Mouse (Mus musculus): Measurements from ENCODE around the gene Gm30737.
"Not testable (repeated sequence)": the region's sequence is repeated elsewhere in the genome, so short reads cannot be mapped to it uniquely, and the experiment has no call there.

The Gm30737 gene

DNA sequence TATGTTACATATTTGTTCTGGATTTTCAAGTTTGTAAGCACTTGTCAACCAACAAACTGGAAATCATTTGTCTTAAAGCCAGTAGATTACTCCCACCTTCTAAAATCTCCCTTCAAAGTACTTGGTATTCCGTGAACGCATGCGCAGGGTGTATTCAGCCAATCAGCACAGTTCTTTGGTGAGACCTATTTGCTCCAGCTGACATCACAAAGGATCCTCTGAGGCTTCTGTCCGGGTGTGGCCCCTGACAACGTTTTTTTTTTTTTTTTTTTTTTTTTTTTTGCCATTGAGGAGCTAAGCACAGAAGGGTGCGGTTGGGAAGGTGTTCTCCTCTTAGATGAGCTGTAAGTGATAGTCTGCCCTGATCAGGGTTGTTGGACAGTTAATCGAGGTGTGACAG, at the start of gene Gm30737:
Gene Gm30737 (plus strand): TSS at position 301 of the 400 bp plus-strand sequence.
- DNase-seq (ENCODE audit: low spot score in 2 of 2) = not testable (repeated sequence)

All from urinary bladder, adult 18-20 months (tissue).